Mouse (Mus musculus) embryonic facial prominence, embryonic 11.5 days (tissue): ENCODE measurements around the gene Gm49630. TPM values are rescaled to one million over a fixed set of nuclear protein-coding genes. Genes with fewer than 3 reads are reported as not detected.
"Not testable (repeated sequence)": the region's sequence is repeated elsewhere in the genome, so short reads cannot be mapped to it uniquely, and the experiment has no call there.

Experiments used
- ATAC-seq: fragments of 200-750 bp; cut with Nextera tagmentation; replicated peaks from 2 replicates; pipeline ENCODE4 v1.8.0; 2017; ENCODE audit warnings: low read depth; ENCODE audit not compliant: insufficient number of reproducible peaks, low FRiP score, low TSS enrichment
- DNase-seq: peaks from one replicate; pipeline ENCODE4 v3.0.0-alpha.2; 2015; ENCODE audit warnings: low spot score
- H3K27ac ChIP-seq: fragments of 300-500 bp; sonication (generic); replicated peaks from 2 replicates; pipeline ENCODE4 v1.5.1; 2014; ENCODE audit warnings: mild to moderate bottlenecking, low read depth, low read length, control low read depth
- H3K27me3 ChIP-seq: fragments of 300-500 bp; sonication (generic); 2 replicates; pipeline ENCODE4 v1.6.1; 2014; ENCODE audit warnings: mild to moderate bottlenecking, low read length, moderate library complexity, mixed read lengths; ENCODE audit not compliant: control insufficient read depth, insufficient read depth
- H3K36me3 ChIP-seq: fragments of 300-500 bp; sonication (generic); replicated peaks from 2 replicates; pipeline ENCODE4 v1.6.1; 2014; ENCODE audit warnings: low read depth, mild to moderate bottlenecking, low read length, moderate library complexity, mixed read lengths; ENCODE audit not compliant: control insufficient read depth, insufficient read depth
- H3K4me1 ChIP-seq: fragments of 300-500 bp; sonication (generic); 2 replicates; pipeline ENCODE4 v1.6.1; 2014; ENCODE audit warnings: low read length, mixed read lengths; ENCODE audit not compliant: control insufficient read depth, insufficient read depth
- H3K4me2 ChIP-seq: fragments of 300-500 bp; sonication (generic); 2 replicates; pipeline ENCODE4 v1.6.1; 2014; ENCODE audit warnings: low read depth, mild to moderate bottlenecking, control low read depth, low read length, moderate library complexity
- H3K4me3 ChIP-seq: fragments of 300-500 bp; sonication (generic); 2 replicates; pipeline ENCODE4 v1.5.1; 2014; ENCODE audit warnings: low read depth, low read length, control low read depth
- H3K9ac ChIP-seq: fragments of 300-500 bp; sonication (generic); replicated peaks from 2 replicates; pipeline ENCODE4 v1.6.1; 2014; ENCODE audit warnings: mild to moderate bottlenecking, control low read depth, low read length
- H3K9me3 ChIP-seq: fragments of 300-500 bp; sonication (generic); replicated peaks from 2 replicates; pipeline ENCODE4 v1.6.1; 2016; ENCODE audit warnings: mild to moderate bottlenecking, low read length, inconsistent platforms, mixed read lengths; ENCODE audit not compliant: control insufficient read depth
- whole genome bisulfite sequencing: fragments of 180-500 bp; shearing (Covaris S2); extraction: QIAGEN DNeasy Blood & Tissue Kit; methylation state at CpG from one replicate; pipeline ENCODE4 v1.1.7; 2014; 5-methylcytosine and 5-hydroxymethylcytosine counted together
- polyA plus RNA-seq: library from polyadenylated mRNA; unstranded; fragments of >200 nt; fragmentation: Nextera tagmentation; extraction: Ambion mirVana; gene quantifications from 2 replicates; pipeline ENCODE4 v1.2.1, GENCODE M21; 2014

Gene Gm49630
- polyA plus RNA-seq = not detected in 2 replicates

- H3K4me1 ChIP-seq, H3K4me3 ChIP-seq, H3K9ac ChIP-seq, H3K4me2 ChIP-seq, DNase-seq, H3K36me3 ChIP-seq, H3K27ac ChIP-seq, ATAC-seq, H3K9me3 ChIP-seq, H3K27me3 ChIP-seq: not testable (repeated sequence)
- 80% methylated on average over 1 of the region's 5 CpGs for WGBS
Measured at GRCm38 (mm10) chr17:7371879-7372278, at the start of gene Gm49630. Gene Gm49630, minus strand, starts transcription at chr17:7371979.

GRCm38 (mm10) chr17:7420191-7420973 lies 48.6 kb upstream of the Gm49630 start:
- not testable (repeated sequence) for H3K27ac ChIP-seq, H3K4me1 ChIP-seq, H3K36me3 ChIP-seq, H3K4me2 ChIP-seq, H3K9me3 ChIP-seq, H3K4me3 ChIP-seq, H3K9ac ChIP-seq, H3K27me3 ChIP-seq
- DNase-seq (peak; percentile 1), ATAC-seq (peak; percentile 84)
- WGBS = 5% methylated on average over 2 of the region's 3 CpGs

GRCm38 (mm10) chr17:7414601-7415310 lies 43.0 kb upstream of the Gm49630 start:
- H3K4me1 ChIP-seq, DNase-seq, H3K36me3 ChIP-seq, H3K27ac ChIP-seq, H3K4me2 ChIP-seq, H3K9me3 ChIP-seq, H3K27me3 ChIP-seq, H3K4me3 ChIP-seq, ATAC-seq, H3K9ac ChIP-seq: not testable (repeated sequence)
- WGBS = 91% methylated on average over 7 of the region's 9 CpGs

- not testable (repeated sequence) for H3K4me1 ChIP-seq, DNase-seq, H3K4me2 ChIP-seq, H3K36me3 ChIP-seq, ATAC-seq, H3K9me3 ChIP-seq, H3K4me3 ChIP-seq, H3K27ac ChIP-seq, H3K27me3 ChIP-seq, H3K9ac ChIP-seq
- 77% methylated on average over 8 of the region's 8 CpGs for WGBS
Measured at GRCm38 (mm10) chr17:7413336-7413735, 41.6 kb upstream of the Gm49630 start.

- 87% methylated on average over 5 of the region's 6 CpGs for WGBS
- not testable (repeated sequence) for H3K36me3 ChIP-seq, H3K4me1 ChIP-seq, H3K4me3 ChIP-seq, H3K4me2 ChIP-seq, DNase-seq, H3K27ac ChIP-seq, ATAC-seq, H3K27me3 ChIP-seq, H3K9me3 ChIP-seq, H3K9ac ChIP-seq
Measured at GRCm38 (mm10) chr17:7399770-7400169, 28.0 kb upstream of the Gm49630 start.

GRCm38 (mm10) chr17:7398198-7398847 lies 26.5 kb upstream of the Gm49630 start:
- H3K9ac ChIP-seq, H3K4me1 ChIP-seq, H3K4me2 ChIP-seq, H3K27ac ChIP-seq, ATAC-seq, H3K9me3 ChIP-seq, H3K36me3 ChIP-seq, DNase-seq, H3K27me3 ChIP-seq, H3K4me3 ChIP-seq: not testable (repeated sequence)
- 82% methylated on average over 6 of the region's 6 CpGs for WGBS

GRCm38 (mm10) chr17:7397079-7397478 lies 25.3 kb upstream of the Gm49630 start:
- not testable (repeated sequence) for DNase-seq, H3K9ac ChIP-seq, H3K4me1 ChIP-seq, H3K27ac ChIP-seq, H3K4me3 ChIP-seq, H3K9me3 ChIP-seq, H3K27me3 ChIP-seq, H3K4me2 ChIP-seq, ATAC-seq, H3K36me3 ChIP-seq
- WGBS = 87% methylated on average over 11 of the region's 13 CpGs

GRCm38 (mm10) chr17:7396288-7396687 lies 24.5 kb upstream of the Gm49630 start:
- H3K4me2 ChIP-seq, H3K27ac ChIP-seq, H3K9ac ChIP-seq, H3K27me3 ChIP-seq, H3K9me3 ChIP-seq, ATAC-seq, H3K36me3 ChIP-seq, H3K4me3 ChIP-seq, H3K4me1 ChIP-seq, DNase-seq: not testable (repeated sequence)
- no CpG with 5 or more reads among the region's 2 CpGs for WGBS
